Mouse (Mus musculus) midbrain, embryonic 13.5 days (tissue): Measurements from ENCODE around the gene Capn6. TPM values are rescaled to one million over a fixed set of nuclear protein-coding genes. Genes with fewer than 3 reads are reported as not detected.

ENCODE experiments used
- ATAC-seq: fragments of 200-750 bp; cut with Nextera tagmentation; 2 replicates; pipeline ENCODE4 v1.8.0; 2017; ENCODE audit warnings: mild to moderate bottlenecking, moderate TSS enrichment, moderate library complexity
- H3K27ac ChIP-seq: fragments of 300-500 bp; sonication (generic); 2 replicates; pipeline ENCODE4 v1.5.1; 2015; ENCODE audit warnings: inconsistent platforms, mild to moderate bottlenecking, moderate library complexity
- H3K27me3 ChIP-seq: fragments of 300-500 bp; sonication (generic); 2 replicates; pipeline ENCODE4 v1.6.1; 2015; ENCODE audit warnings: mild to moderate bottlenecking, inconsistent platforms
- H3K36me3 ChIP-seq: fragments of 300-500 bp; sonication (generic); 2 replicates; pipeline ENCODE4 v1.6.1; 2015; ENCODE audit warnings: mild to moderate bottlenecking, inconsistent platforms
- H3K4me1 ChIP-seq: fragments of 300-500 bp; sonication (generic); replicated peaks from 2 replicates; pipeline ENCODE4 v1.6.1; 2015; ENCODE audit warnings: inconsistent platforms
- H3K4me2 ChIP-seq: fragments of 300-500 bp; sonication (generic); replicated peaks from 2 replicates; pipeline ENCODE4 v1.6.1; 2015; ENCODE audit warnings: moderate library complexity, mild to moderate bottlenecking, inconsistent platforms
- H3K4me3 ChIP-seq: fragments of 300-500 bp; sonication (generic); replicated peaks from 2 replicates; pipeline ENCODE4 v1.5.1; 2015; ENCODE audit warnings: mild to moderate bottlenecking, inconsistent platforms
- H3K9ac ChIP-seq: fragments of 300-500 bp; sonication (generic); replicated peaks from 2 replicates; pipeline ENCODE4 v1.6.1; 2015; ENCODE audit warnings: mild to moderate bottlenecking, inconsistent platforms
- H3K9me3 ChIP-seq: fragments of 300-500 bp; sonication (generic); 2 replicates; pipeline ENCODE4 v1.6.1; 2016; ENCODE audit warnings: mild to moderate bottlenecking, inconsistent platforms
- WGBS: fragments of 180-500 bp; shearing (Covaris S2); methylation state at CpG from one replicate; pipeline ENCODE4 v1.1.7; 2015; 5-methylcytosine and 5-hydroxymethylcytosine counted together
- microRNA-seq: library from miRNA; unstranded; fragments of <30 nt; microRNA quantifications from one replicate; pipeline ENCODE4, GENCODE M21; 2016
- polyA plus RNA-seq: library from polyadenylated mRNA; unstranded; fragments of >200 nt; fragmentation: Nextera tagmentation; extraction: Ambion mirVana; gene quantifications from 2 replicates; pipeline ENCODE4 v1.2.1, GENCODE M21; 2015

Capn6 gene
- polyA plus RNA-seq, result 1.9 and 3.2 TPM in 2 replicates

GRCm38 (mm10) chrX:143827212-143827611, at the start of gene Capn6:
Gene Capn6, minus strand, starts transcription at chrX:143827414.
- peaks cover 10% of the 10 kb centered on the region; the same call in 1 of the 2 replicates for H3K27me3 ChIP-seq
- 53% methylated on average over 4 of the region's 4 CpGs for WGBS
- H3K9me3 ChIP-seq, result no peaks in the 10 kb centered on the region
- no peaks in the 10 kb centered on the region for H3K4me1 ChIP-seq
- no peak for ATAC-seq
- H3K27ac ChIP-seq, result no peak within 1 kb of the TSS
- H3K36me3 ChIP-seq, result no peaks in the 10 kb centered on the region
- H3K9ac ChIP-seq, result no peak within 1 kb of the TSS
- H3K4me3 ChIP-seq, result no peak within 1 kb of the TSS
- H3K4me2 ChIP-seq, result no peak within 1 kb of the TSS

GRCm38 (mm10) chrX:143867129-143867664, 40.0 kb upstream of the Capn6 start:
- Histone ChIP-seq H3K27me3 (peaks cover 9% of the 10 kb centered on the region; the same call in 1 of the 2 replicates), H3K4me2 (no peak overlapping the region), H3K36me3 (0 out of 2 replicates have a peak, but pooled peaks cover 9% of the 10 kb centered on the region), H3K9ac (no peak overlapping the region), H3K9me3 (no peaks in the 10 kb centered on the region), H3K4me1 (no peaks in the 10 kb centered on the region), H3K4me3 (no peak overlapping the region), H3K27ac (no peak overlapping the region)
- no peak for ATAC-seq
- 77% methylated on average over 5 of the region's 5 CpGs for WGBS

DNA sequence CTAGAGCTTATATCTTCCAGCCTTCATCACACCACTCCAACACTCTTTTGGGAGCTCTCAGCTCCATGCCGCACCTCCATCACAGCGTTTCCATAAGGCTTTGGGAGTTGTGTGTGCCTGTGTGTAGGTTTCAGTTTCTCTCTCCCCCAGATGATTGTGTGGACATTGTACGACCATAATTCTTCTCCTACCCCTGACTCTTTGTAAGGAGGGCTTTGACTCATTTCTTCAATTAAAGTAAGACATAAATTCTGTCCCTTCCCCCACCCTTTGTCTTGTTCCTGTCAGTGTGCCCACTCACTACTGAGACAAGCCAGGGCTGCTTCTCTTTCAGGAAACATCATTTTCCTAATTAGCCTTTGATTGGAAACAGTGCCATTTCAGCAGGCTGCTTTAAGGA, 24.1 kb upstream of the Capn6 start:
- Histone ChIP-seq H3K36me3 (no peaks in the 10 kb centered on the region), H3K4me2 (no peak overlapping the region), H3K9ac (no peak overlapping the region), H3K9me3 (no peaks in the 10 kb centered on the region), H3K4me3 (no peak overlapping the region), H3K27me3 (no peaks in the 10 kb centered on the region; the same call in 1 of the 2 replicates), H3K27ac (no peak overlapping the region), H3K4me1 (no peaks in the 10 kb centered on the region)
- no peak for ATAC-seq
- WGBS, result 82% methylated on average over 3 of the region's 3 CpGs

DNA sequence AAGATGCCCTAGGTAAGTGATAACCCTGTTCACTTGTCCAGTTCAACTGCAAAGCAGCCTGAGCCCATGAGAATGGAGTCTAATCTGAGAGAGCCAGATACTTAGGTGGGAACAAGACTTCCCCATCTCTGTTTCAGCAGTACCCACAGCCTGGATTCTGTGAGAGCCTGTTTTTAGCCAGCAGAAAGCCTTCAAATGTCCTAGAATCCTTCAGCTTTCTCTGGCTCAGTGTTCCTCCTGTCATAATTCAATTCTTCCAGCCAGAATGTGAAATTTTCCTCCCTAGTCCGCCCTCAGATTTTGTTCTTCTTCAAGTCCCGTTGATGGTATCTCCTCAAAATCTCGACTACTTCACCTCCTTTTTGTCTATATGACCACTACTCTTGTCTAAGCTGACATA, 22.8 kb upstream of the Capn6 start:
- H3K9ac ChIP-seq, result no peak overlapping the region
- 88% methylated on average over 3 of the region's 3 CpGs for WGBS
- H3K27me3 ChIP-seq, result no peaks in the 10 kb centered on the region; the same call in 1 of the 2 replicates
- H3K4me1 ChIP-seq, result no peaks in the 10 kb centered on the region
- H3K36me3 ChIP-seq, result no peaks in the 10 kb centered on the region
- no peak overlapping the region for H3K4me2 ChIP-seq
- no peak overlapping the region for H3K4me3 ChIP-seq
- no peak overlapping the region for H3K27ac ChIP-seq
- ATAC-seq, result no peak
- H3K9me3 ChIP-seq, result no peaks in the 10 kb centered on the region

DNA sequence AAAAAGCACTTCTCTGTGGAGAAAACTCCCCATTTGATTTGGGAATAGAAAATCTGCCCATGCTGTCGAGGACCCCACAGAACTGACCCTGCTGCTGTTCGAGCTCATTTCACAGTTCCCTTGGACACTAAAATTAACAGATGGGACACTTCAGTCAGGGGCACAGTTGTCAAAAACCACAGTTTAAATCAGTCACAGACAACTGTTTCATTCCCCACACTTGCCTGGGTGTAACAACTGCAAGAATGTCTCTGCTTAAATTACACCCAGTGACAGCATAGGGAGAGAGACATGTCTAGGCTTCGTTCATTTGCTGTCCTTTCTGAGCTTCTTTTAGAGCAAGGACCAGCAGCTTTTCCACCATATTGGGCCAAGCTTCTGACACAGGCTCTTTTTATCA, 19.4 kb upstream of the Capn6 start:
- no peaks in the 10 kb centered on the region; the same call in 1 of the 2 replicates for H3K27me3 ChIP-seq
- H3K27ac ChIP-seq, result no peak overlapping the region
- H3K9me3 ChIP-seq, result no peaks in the 10 kb centered on the region
- H3K4me2 ChIP-seq, result no peak overlapping the region
- no peaks in the 10 kb centered on the region for H3K36me3 ChIP-seq
- no peaks in the 10 kb centered on the region for H3K4me1 ChIP-seq
- no peak overlapping the region for H3K9ac ChIP-seq
- ATAC-seq, result no peak
- H3K4me3 ChIP-seq, result no peak overlapping the region
- WGBS, result 91% methylated on average over 3 of the region's 3 CpGs

GRCm38 (mm10) chrX:143826521-143826920, 693 bp downstream of the Capn6 start:
- H3K4me3 ChIP-seq, result no peak overlapping the region
- H3K36me3 ChIP-seq, result no peaks in the 10 kb centered on the region
- WGBS, result 55% methylated on average over 4 of the region's 4 CpGs
- no peak overlapping the region for H3K27ac ChIP-seq
- H3K9ac ChIP-seq, result no peak overlapping the region
- no peak overlapping the region for H3K4me2 ChIP-seq
- H3K4me1 ChIP-seq, result no peaks in the 10 kb centered on the region
- no peaks in the 10 kb centered on the region for H3K9me3 ChIP-seq
- H3K27me3 ChIP-seq, result peaks cover 10% of the 10 kb centered on the region; the same call in 1 of the 2 replicates
- ATAC-seq, result no peak

GRCm38 (mm10) chrX:143818961-143819360, 8.3 kb downstream of the Capn6 start:
- 92% methylated on average over 2 of the region's 2 CpGs for WGBS
- H3K4me3 ChIP-seq, result no peak overlapping the region
- no peak overlapping the region for H3K9ac ChIP-seq
- no peak overlapping the region for H3K27ac ChIP-seq
- no peak overlapping the region for H3K4me2 ChIP-seq
- H3K27me3 ChIP-seq, result no peaks in the 10 kb centered on the region
- ATAC-seq, result no peak
- H3K4me1 ChIP-seq, result no peaks in the 10 kb centered on the region
- no peaks in the 10 kb centered on the region for H3K36me3 ChIP-seq
- no peaks in the 10 kb centered on the region for H3K9me3 ChIP-seq

- Histone ChIP-seq H3K27me3 (no peaks in the 10 kb centered on the region), H3K9me3 (no peaks in the 10 kb centered on the region), H3K9ac (no peak overlapping the region), H3K4me3 (no peak overlapping the region), H3K36me3 (no peaks in the 10 kb centered on the region), H3K27ac (no peak overlapping the region), H3K4me2 (no peak overlapping the region), H3K4me1 (no peaks in the 10 kb centered on the region)
- no peak for ATAC-seq
- WGBS, result 72% methylated on average over 1 of the region's 1 CpGs
Observed at GRCm38 (mm10) chrX:143815948-143816347, 11.3 kb downstream of the Capn6 start.

DNA sequence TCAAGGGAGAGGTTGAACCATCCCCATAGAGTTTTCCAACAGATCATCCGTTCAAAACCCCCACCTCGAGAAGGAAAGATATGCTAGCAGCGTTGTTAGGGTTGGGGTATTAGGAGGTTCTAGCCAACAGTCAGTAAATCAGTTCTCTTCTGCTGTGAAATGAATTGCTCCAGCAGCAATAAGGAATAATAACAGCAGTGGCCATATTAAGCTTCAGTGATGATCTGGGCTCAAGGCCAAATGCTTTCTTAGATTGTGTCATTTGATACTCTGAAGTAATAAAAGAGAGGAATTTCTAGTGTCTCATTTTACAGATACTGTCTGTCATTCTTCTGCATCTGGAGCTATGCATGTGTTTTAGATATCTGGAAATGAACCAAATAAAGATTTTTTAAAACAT, 64.7 kb downstream of the Capn6 start:
- Histone ChIP-seq H3K27me3 (no peaks in the 10 kb centered on the region), H3K4me3 (no peak overlapping the region), H3K9me3 (no peaks in the 10 kb centered on the region), H3K9ac (no peak overlapping the region), H3K27ac (no peak overlapping the region), H3K4me2 (no peak overlapping the region), H3K36me3 (no peaks in the 10 kb centered on the region), H3K4me1 (no peaks in the 10 kb centered on the region)
- WGBS, result 81% methylated on average over 3 of the region's 3 CpGs
- no peak for ATAC-seq

Small RNA genes within 50 kb of the gene (microRNA-seq; reads per million reads assigned to microRNA genes)
- gene Gm47298, result not detected

Other genes with a start within 250 kb of the Capn6 start
- 262 and 264 TPM in 2 replicates for gene Dcx, start 105.9 kb upstream of the Capn6 start, polyA plus RNA-seq